Mouse (Mus musculus) CD8-positive naive resting alpha-beta T cell, adult 57 days (primary cell): ENCODE measurements around the gene Clec4g. TPM values are rescaled to one million over a fixed set of nuclear protein-coding genes. Genes with fewer than 3 reads are reported as not detected.

Source experiments
- total RNA-seq: library from RNA; stranded (reverse); gene quantifications from one replicate; pipeline ENCODE4 v1.2.4, GENCODE M21; 2023

Gene Clec4g
- total RNA-seq, result not detected

DNA sequence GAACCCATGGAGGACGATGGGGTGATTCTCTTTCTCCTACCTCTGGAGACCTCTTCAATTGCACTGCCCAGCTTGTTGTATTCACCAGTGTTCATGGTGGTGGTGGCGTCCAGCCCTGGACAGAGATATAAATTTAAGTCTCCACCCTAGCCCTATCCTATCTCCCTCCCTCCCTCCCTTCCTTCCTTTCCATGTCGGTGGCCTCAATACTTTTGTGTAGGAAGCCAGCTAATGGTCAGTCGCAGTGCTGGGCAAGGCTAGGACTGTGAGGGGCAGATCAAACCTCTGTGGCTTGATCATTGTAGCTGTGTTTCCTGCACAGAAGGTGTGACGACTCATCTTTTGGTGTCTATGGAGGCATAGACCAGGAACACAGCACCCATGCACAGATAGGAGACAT is at the start of gene Clec4g:
Clec4g (minus strand) TSS at position 101 of the 400 bp plus-strand sequence.

DNA sequence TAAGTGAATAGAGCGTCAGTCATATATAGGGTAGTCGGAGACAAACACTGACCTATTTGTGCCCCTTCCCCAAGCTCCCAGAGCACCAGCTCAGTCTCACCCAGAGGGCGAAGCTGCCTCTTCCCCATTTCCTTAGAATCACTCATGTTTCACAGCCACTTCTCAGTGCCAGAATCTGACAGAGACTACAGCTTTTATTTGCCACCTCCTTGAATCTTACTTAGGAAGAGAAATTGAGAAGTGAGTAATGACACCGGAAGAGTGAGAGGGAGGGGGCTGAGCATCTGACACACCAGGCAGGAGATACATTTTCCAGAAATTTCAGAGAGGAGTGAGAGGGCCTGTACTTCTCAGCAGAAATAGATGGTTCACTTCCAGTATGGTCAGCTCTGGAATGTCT is 28.3 kb upstream of the Clec4g start, which contains the start of gene Cd209a:
Cd209a (minus strand) TSS at position 224 of the 400 bp plus-strand sequence.

DNA sequence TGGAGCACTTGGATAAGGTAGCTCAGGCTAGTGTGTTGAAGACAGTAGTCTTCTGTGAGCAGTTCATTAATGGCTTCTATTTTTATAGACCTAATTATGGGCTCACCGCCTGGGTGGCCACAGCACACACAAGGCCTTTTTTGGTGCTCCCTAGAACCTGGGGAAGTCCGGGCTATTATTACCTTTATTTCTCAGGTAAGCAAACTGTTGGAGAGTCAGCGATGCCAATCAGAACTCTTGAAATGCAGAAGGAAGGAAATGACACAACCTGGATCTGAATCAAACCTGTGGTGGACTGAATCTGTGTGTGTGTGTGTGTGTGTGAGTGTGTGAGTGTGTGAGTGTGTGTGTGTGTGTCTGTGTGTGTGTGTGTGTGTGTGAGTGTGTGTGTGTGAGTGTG is 26.3 kb downstream of the Clec4g start, which contains the start of gene Fcer2a:
Fcer2a (minus strand) TSS at position 55 of the 400 bp plus-strand sequence.

DNA sequence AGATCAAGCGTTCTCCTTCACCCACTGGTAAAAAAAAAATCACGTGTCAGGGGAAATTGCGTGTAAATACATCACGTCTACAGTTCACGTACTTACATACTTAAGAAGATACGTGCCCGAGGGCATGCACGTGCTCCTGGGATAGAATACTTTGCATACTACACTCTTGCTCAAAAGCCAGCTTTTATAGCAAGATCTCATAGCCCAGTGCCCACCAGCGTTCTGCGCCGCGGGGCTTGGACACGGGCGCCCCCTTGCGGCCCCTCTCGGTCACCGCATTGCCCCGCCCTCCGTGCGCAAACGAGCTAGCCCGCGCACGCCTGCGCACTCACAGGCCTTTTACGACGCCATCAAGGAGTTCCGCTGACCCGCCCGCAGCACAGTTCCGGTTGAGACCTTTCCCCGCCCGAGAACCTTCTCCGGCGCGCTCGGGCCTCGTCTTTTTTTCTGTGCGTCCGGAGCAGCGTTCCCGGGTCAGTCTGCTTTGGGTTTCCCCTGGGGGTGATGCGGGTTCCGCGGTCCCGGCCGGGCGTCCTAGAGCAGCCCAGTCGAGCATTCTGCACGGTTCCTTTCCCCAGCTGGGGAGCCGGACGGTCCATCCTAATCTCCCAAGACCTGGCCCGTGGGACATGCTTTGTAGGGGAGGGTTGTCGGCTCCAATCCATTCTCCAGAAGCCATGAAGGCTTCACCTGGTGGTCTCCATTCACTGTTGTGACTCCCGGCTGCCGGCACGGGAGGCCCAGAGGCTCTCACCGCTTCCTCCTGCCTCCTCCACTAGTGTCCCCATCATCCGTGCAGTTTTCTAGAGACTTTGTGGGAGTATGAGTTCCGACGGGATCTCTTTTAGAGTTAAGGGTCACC is 44.1 kb downstream of the Clec4g start, which contains the start of gene Trappc5:
Trappc5 (plus strand) TSS at position 169 of the 862 bp plus-strand sequence.

DNA sequence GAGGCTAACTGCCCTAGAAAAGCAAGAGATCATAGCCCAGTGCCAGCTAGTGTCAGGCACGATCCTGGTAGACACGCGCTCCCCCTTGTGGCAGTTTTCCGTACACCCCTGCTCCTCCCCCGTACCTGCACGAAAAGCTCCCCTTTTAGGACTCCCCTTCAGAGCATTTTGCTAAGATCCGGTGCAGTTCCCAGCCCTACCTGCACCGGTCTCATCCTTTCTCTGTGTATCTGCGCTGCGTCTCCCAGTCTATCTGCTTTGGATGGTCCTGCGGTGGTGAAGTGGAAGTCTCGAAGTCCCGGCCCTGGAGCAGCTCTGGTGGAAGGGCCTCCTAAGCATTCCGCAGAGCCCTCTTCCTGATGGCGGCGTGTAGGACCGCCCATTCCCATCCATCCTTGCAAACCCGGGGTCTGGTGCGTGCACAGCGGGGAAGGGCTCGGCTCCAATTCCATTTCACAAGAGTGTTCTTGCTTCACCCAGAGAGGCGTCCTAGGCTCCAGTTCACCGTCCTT is 48.4 kb downstream of the Clec4g start, which contains the start of gene Fcor:
Fcor (minus strand) TSS at position 383 of the 512 bp plus-strand sequence.

DNA sequence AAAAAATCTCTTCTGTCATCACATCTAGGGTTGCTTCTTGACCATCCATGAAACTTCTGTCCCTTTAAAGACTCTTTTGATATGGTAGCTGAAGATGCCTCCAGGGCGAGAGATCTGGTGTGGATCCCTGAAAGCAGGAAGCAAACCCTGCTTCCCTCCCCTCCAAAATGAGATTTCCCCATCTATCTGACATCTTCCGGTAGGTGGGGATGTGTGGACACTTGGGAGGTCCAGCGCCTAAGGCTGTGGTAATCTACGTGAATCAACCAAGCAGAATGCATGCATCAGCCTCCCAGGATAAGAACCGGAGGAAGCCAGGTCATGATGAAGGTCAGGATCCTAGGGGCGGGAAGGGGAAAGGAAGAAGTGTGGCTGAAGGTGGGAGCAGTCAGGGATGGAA is 54.9 kb downstream of the Clec4g start, which contains the start of gene Mcemp1:
Mcemp1 (plus strand) TSS at position 248 of the 400 bp plus-strand sequence.

Other genes with a start within 250 kb of the Clec4g start
- 5.0 TPM for gene Tex45, start 249.8 kb downstream of the Clec4g start, total RNA-seq
- gene Zfp358, start 227.5 kb downstream of the Clec4g start, total RNA-seq, result 12.0 TPM
- 76.4 TPM for gene Mcoln1, start 220.2 kb downstream of the Clec4g start, total RNA-seq
- gene Pnpla6, start 205.3 kb downstream of the Clec4g start, total RNA-seq, result 60.0 TPM
- gene C330021F23Rik, start 152.7 kb downstream of the Clec4g start, total RNA-seq, result not detected
- gene Camsap3, start 133.4 kb downstream of the Clec4g start, total RNA-seq, result 0.15 TPM
- 97.6 TPM for gene Xab2, start 99.3 kb downstream of the Clec4g start, total RNA-seq
- 45.9 TPM for gene Pet100, start 99.1 kb downstream of the Clec4g start, total RNA-seq
- gene Pcp2, start 95.1 kb downstream of the Clec4g start, total RNA-seq, result not detected
- 222 TPM for gene Stxbp2, start 89.7 kb downstream of the Clec4g start, total RNA-seq
- not detected for gene Retn, start 64.9 kb downstream of the Clec4g start, total RNA-seq
- 0.58 TPM for gene Mcemp1, start 54.9 kb downstream of the Clec4g start, total RNA-seq
- gene Fcor, start 48.3 kb downstream of the Clec4g start, total RNA-seq, result not detected
- 12.8 TPM for gene Trappc5, start 44.4 kb downstream of the Clec4g start, total RNA-seq
- 39.9 TPM for gene Fcer2a, start 26.5 kb downstream of the Clec4g start, total RNA-seq
- 4.2 TPM for gene Cd209a, start 28.3 kb upstream of the Clec4g start, total RNA-seq
- not detected for gene Cd209e, start 133.7 kb upstream of the Clec4g start, total RNA-seq
- gene Cd209d, start 157.9 kb upstream of the Clec4g start, total RNA-seq, result not detected
- gene Cd209b, start 206.2 kb upstream of the Clec4g start, total RNA-seq, result not detected
- gene Cd209c, start 234.1 kb upstream of the Clec4g start, total RNA-seq, result not detected